Mouse (Mus musculus) bone marrow, adult 2 months (tissue): ENCODE measurements around the gene Noc3l. TPM values are rescaled to one million over a fixed set of nuclear protein-coding genes. Genes with fewer than 3 reads are reported as not detected.

Experiments
- H3K27ac ChIP-seq: fragments of 200-500 bp; 2 replicates; pipeline ENCODE4 v1.5.1; 2012; ENCODE audit warnings: low read depth, mild to moderate bottlenecking, control low read depth, inconsistent platforms, low read length; ENCODE audit not compliant: control insufficient read depth, poor library complexity, insufficient read depth
- H3K4me1 ChIP-seq: fragments of 200-500 bp; 2 replicates; pipeline ENCODE4 v1.6.1; 2011; ENCODE audit warnings: low read length; ENCODE audit not compliant: control insufficient read depth, insufficient read depth
- H3K4me3 ChIP-seq: fragments of 200-500 bp; replicated peaks from 2 replicates; pipeline ENCODE3; 2011; ENCODE audit warnings: mild to moderate bottlenecking, low read depth, low read length, control low read depth; ENCODE audit not compliant: control insufficient read depth
- CTCF ChIP-seq: fragments of 200-500 bp; IDR thresholded peaks from 2 replicates; pipeline ENCODE4 v1.5.1; 2011; ENCODE audit warnings: low read length, control low read depth; ENCODE audit not compliant: control insufficient read depth, insufficient read depth
- POLR2A ChIP-seq: fragments of 200-500 bp; IDR thresholded peaks from 2 replicates; pipeline ENCODE4 v1.6.1; 2011; ENCODE audit warnings: low read depth, mild to moderate bottlenecking, control low read depth, low read length, borderline replicate concordance; ENCODE audit not compliant: control insufficient read depth
- WGBS: fragments of 180-500 bp; shearing (Covaris S2); methylation state at CpG from one replicate; pipeline ENCODE4 v1.1.7; 2018; 5-methylcytosine and 5-hydroxymethylcytosine counted together
- polyA plus RNA-seq: library from polyadenylated mRNA; stranded (reverse); fragments of >200 nt; gene quantifications from 2 replicates; pipeline ENCODE4 v1.2.4, GENCODE M21; 2011; ENCODE audit warnings: low replicate concordance; ENCODE audit not compliant: missing spikeins, insufficient read depth, insufficient read length

Noc3l gene
- polyA plus RNA-seq, 1 experiment: 6.1 TPM

DNA sequence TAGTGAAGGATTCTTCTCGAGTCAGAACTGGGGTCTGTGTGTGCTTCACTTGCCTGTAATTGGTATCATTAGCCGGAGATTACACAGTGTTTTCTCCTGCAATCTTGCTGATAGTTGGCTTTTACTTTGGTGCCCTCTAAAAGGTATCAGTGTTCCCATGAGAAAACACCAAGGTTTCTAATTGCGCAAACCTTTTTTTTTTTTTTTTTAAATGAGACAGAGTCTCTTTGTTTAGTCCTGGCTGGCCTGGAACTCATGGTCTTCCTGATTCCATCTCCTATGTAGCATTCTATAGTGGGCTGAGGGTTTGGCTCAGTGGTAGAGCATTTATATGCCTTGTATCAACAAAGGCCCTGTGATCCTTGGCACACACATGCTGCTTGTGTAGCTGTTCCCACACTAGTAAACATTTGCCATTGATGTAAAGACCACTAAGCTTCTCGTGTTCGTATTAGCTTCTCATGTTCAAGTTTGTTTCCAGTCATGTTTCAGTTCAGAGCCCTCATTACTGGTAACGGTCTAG, 72.5 kb downstream of the Noc3l start:
- TF ChIP-seq POLR2A (no peak), CTCF (no peak)
- WGBS: 61% methylated on average over 6 of the region's 6 CpGs
- Histone ChIP-seq H3K27ac (no peak overlapping the region), H3K4me1 (no peaks in the 10 kb centered on the region; the same call in 1 of the 2 replicates), H3K4me3 (no peak overlapping the region)

DNA sequence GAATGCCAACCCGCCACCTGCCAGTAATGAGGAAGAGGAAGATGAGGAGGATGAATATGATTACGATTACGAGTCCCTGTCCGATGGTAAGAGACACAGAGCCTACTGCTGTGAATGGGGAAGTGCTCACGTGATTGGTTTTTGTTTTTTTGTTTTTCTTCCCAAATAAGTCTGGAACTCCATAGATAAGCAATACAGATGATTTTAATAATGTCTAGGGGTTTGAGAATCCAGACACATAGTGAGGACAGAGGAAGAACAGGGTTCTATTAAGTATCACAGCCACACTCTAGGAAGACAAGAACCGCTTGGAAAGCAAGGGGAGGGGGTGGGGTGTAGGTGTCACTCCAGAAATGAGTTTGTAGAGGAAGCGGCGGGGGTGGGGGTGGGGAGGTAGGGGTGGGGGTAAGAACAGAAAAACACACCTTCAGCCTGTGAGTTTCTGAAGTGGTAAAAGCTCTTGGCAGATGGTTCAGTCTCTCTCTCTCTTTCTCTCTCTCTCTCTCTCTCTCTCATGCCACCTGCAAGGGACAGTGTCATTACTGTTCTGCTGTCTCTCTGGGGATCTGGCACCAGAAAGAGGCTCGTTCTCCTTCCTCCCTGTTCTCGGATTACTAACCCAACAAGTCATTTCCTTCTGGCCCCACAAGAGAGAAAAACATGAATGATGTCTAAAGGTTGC, 73.1 kb downstream of the Noc3l start:
- Histone ChIP-seq H3K4me1 (no peaks in the 10 kb centered on the region; the same call in 1 of the 2 replicates), H3K27ac (no peak overlapping the region), H3K4me3 (no peak overlapping the region)
- no peak for TF ChIP-seq POLR2A
- no peak for TF ChIP-seq CTCF
- WGBS: 17% methylated on average over 10 of the region's 10 CpGs

DNA sequence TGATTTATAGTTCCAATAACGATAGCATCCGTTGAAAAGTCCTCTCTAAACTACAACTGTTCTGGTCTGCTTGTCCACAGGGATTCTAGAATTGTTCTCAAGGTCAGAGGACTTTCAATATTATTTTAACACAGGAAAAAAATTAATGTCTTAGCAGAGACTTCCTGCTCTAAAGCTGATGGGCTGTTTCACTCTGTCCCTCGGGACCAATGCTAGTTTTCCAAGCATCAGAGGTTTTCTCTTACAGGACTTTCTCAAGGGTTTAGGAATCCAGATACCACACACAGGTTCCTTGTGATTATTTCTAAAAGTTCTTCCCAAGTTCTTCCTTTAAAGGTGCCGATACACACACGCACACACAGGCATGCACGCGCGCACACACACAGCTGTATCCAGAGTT, 74.5 kb downstream of the Noc3l start:
- WGBS: 75% methylated on average over 8 of the region's 8 CpGs

More for the DNA sequence above, 74.5 kb downstream of the Noc3l start:
- no peak for TF ChIP-seq POLR2A
- no peak for TF ChIP-seq CTCF
- H3K4me1 ChIP-seq: no peaks in the 10 kb centered on the region; the same call in 1 of the 2 replicates
- no peak overlapping the region for H3K27ac ChIP-seq
- no peak overlapping the region for H3K4me3 ChIP-seq

Other genes starting within 250 kb of the Noc3l start
- gene Tbc1d12, start 17.3 kb upstream of the Noc3l start, polyA plus RNA-seq: 0.70 and 2.4 TPM in 2 replicates
- 23.1 and 53.7 TPM in 2 replicates for gene Hells, start 111.7 kb upstream of the Noc3l start, polyA plus RNA-seq
- gene Cyp2c55, start 187.8 kb upstream of the Noc3l start, polyA plus RNA-seq: not detected in 2 replicates
- gene Cyp2c65, start 241.8 kb upstream of the Noc3l start, polyA plus RNA-seq: not detected in 2 replicates